In genomic region chr8:122294273-122294683, GRCm38 (mm10) we compare ENCODE assay signal across 8 mouse cellular contexts. TPM values are rescaled to one million over a fixed set of nuclear protein-coding genes. Genes with fewer than 3 reads are reported as not detected.
A peak's percentile ranks its signal among the peaks of the same experiment; 100 is the strongest.
DNase-seq lines count a peak whose midpoint lies in the region; ATAC-seq and TF ChIP-seq lines count a peak whose summit lies in the region.

No protein-coding gene starts in this region.

- H3K9me3 ChIP-seq in liver, embryonic 14.5 days (ENCODE audit: control insufficient read depth, low read length), result no peaks in the 10 kb centered on the region
- no peaks in the 10 kb centered on the region for H3K9me3 ChIP-seq in neural tube, embryonic 12.5 days

- H3K9ac ChIP-seq in liver, embryonic 14.5 days (replicated peaks), result peak overlapping the region; percentile 53
- no peak overlapping the region for H3K9ac ChIP-seq in neural tube, embryonic 12.5 days

- DNase-seq in 3134 (ENCODE audit: extremely low read depth, insufficient read length, low spot score) (peak; percentile 86), ZHBTc4 (ENCODE audit: low read depth, low spot score) (peak; percentile 72)
- DNase-seq in fibroblast of lung, adult 2 months (ENCODE audit: low read depth), result peak; percentile 50
- DNase-seq in induced T-regulatory cell, adult 2 months (ENCODE audit: low read depth), result peak; percentile 32
- peak; percentile 84 to 90 (median 88) for DNase-seq in liver, embryonic 14.5 days (ENCODE audit: low read depth in 3 of 3, low spot score in 3 of 3)
- DNase-seq in layer of hippocampus, adult 18-20 months (ENCODE audit: low spot score in 2 of 2), result no peak
- no peak for DNase-seq in right cerebral cortex, adult 18-20 months

- ATAC-seq in liver, embryonic 14.5 days (ENCODE audit: insufficient read depth), result peak; percentile 84
- no peak for ATAC-seq in neural tube, embryonic 12.5 days (ENCODE audit: low FRiP score, low read depth)

- 0 out of 2 replicates have a peak, but pooled peaks have one; percentile 23 for TF ChIP-seq EP300 in liver, embryonic 14.5 days (IDR thresholded peaks at IDR 0.05; ENCODE audit: low read depth)

- peak overlapping the region; percentile 52 for H3K27ac ChIP-seq in liver, embryonic 14.5 days
- no peak overlapping the region for H3K27ac ChIP-seq in neural tube, embryonic 12.5 days

- H3K4me2 ChIP-seq in liver, embryonic 14.5 days (ENCODE audit: low read depth), result peak overlapping the region; percentile 73
- 0 out of 2 replicates have a peak overlapping the region, but pooled peaks have one; percentile 1 for H3K4me2 ChIP-seq in neural tube, embryonic 12.5 days (replicated peaks)

- H3K4me3 ChIP-seq in liver, embryonic 14.5 days (ENCODE audit: insufficient read depth in 1 of 2, low read depth in 2 of 2, low read length in 2 of 2), result peak overlapping the region; percentile 1 to 3; a peak in 2 of 4 replicates
- H3K4me3 ChIP-seq in neural tube, embryonic 12.5 days, result no peak overlapping the region

- H3K36me3 ChIP-seq in liver, embryonic 14.5 days (replicated peaks; ENCODE audit: control insufficient read depth, insufficient read depth, low read depth), result peaks cover 48% of the 10 kb centered on the region
- H3K36me3 ChIP-seq in neural tube, embryonic 12.5 days, result no peaks in the 10 kb centered on the region

- peaks cover 97 to 100% of the 10 kb centered on the region in 2 experiments for H3K4me1 ChIP-seq in liver, embryonic 14.5 days (replicated peaks; ENCODE audit: control insufficient read depth in 2 of 2, insufficient read depth in 2 of 2, low read length in 1 of 2)
- peaks cover 64% of the 10 kb centered on the region for H3K4me1 ChIP-seq in neural tube, embryonic 12.5 days

- 10% methylated on average over 7 of the region's 7 CpGs for WGBS in liver, embryonic 14.5 days (ENCODE audit: insufficient replicate concordance)
- WGBS in neural tube, embryonic 12.5 days, result 3% methylated on average over 7 of the region's 7 CpGs

- no peaks in the 10 kb centered on the region for H3K27me3 ChIP-seq in liver, embryonic 14.5 days (ENCODE audit: control insufficient read depth, insufficient read depth, low read length)
- H3K27me3 ChIP-seq in neural tube, embryonic 12.5 days (replicated peaks), result no peaks in the 10 kb centered on the region

- TF ChIP-seq CTCF in liver, embryonic 14.5 days (IDR thresholded peaks at IDR 0.05; ENCODE audit: low read depth), result no peak

RNA-seq across cellular contexts. Expression of gene Zfpm1, which starts 12.3 kb away (rescaled TPM):
- 69.6 and 80.3 TPM in 2 replicates for polyA plus RNA-seq in liver, embryonic 14.5 days (2012; rRNA removed)
- 13.3 and 16.2 TPM in 2 replicates for polyA plus RNA-seq in liver, embryonic 14.5 days (2014; fragmentation: Nextera tagmentation; extraction: Ambion mirVana)
- polyA plus RNA-seq in neural tube, embryonic 12.5 days (2016; fragmentation: Nextera tagmentation; extraction: Ambion mirVana), result 2.2 and 2.3 TPM in 2 replicates
- total RNA-seq in layer of hippocampus, adult 18-20 months (2021), result 10 to 100 TPM; 43.7 to 52.2 TPM

Comparison
In these comparisons a context has a peak if more than half of its experiments do, and no peak if none do; other contexts are left out.
1. DNase-seq: peak in 3134 (single experiment), ZHBTc4 (single experiment), fibroblast of lung, adult 2 months (single experiment), induced T-regulatory cell, adult 2 months (single experiment) and liver, embryonic 14.5 days (3 of 3); none in layer of hippocampus, adult 18-20 months (0 of 2) and right cerebral cortex, adult 18-20 months (single experiment).